Mouse (Mus musculus) embryonic facial prominence, embryonic 10.5 days (tissue): Measurements from ENCODE around the gene Asic4. TPM values are rescaled to one million over a fixed set of nuclear protein-coding genes. Genes with fewer than 3 reads are reported as not detected.

Experiments used
- DNase-seq: peaks from one replicate; pipeline ENCODE4 v3.0.0-alpha.2; 2017; ENCODE audit warnings: low spot score
- H3K27ac ChIP-seq: fragments of 300-500 bp; sonication (generic); replicated peaks from 2 replicates; pipeline ENCODE4 v1.5.1; 2016; ENCODE audit warnings: mild to moderate bottlenecking
- H3K27me3 ChIP-seq: fragments of 300-500 bp; sonication (generic); replicated peaks from 2 replicates; pipeline ENCODE4 v1.6.1; 2016; ENCODE audit warnings: low read depth, mild to moderate bottlenecking; ENCODE audit not compliant: poor library complexity, severe bottlenecking
- H3K36me3 ChIP-seq: fragments of 300-500 bp; sonication (generic); replicated peaks from 2 replicates; pipeline ENCODE4 v1.6.1; 2016; ENCODE audit warnings: mild to moderate bottlenecking, moderate library complexity
- H3K4me1 ChIP-seq: fragments of 300-500 bp; sonication (generic); 2 replicates; pipeline ENCODE4 v1.6.1; 2016
- H3K4me3 ChIP-seq: fragments of 300-500 bp; sonication (generic); 2 replicates; pipeline ENCODE4 v1.5.1; 2016; ENCODE audit warnings: mild to moderate bottlenecking, moderate library complexity
- H3K9me3 ChIP-seq: fragments of 300-500 bp; sonication (generic); 2 replicates; pipeline ENCODE4 v1.6.1; 2016; ENCODE audit warnings: mild to moderate bottlenecking
- WGBS: fragments of 180-500 bp; shearing (Covaris S2); methylation state at CpG from one replicate; pipeline ENCODE4 v1.1.7; 2016; 5-methylcytosine and 5-hydroxymethylcytosine counted together
- polyA plus RNA-seq: library from polyadenylated mRNA; unstranded; fragments of >200 nt; fragmentation: Nextera tagmentation; extraction: Ambion mirVana; gene quantifications from 2 replicates; pipeline ENCODE4 v1.2.1, GENCODE M21; 2016

Gene Asic4
- polyA plus RNA-seq, result 2.1 and 2.4 TPM in 2 replicates

DNA sequence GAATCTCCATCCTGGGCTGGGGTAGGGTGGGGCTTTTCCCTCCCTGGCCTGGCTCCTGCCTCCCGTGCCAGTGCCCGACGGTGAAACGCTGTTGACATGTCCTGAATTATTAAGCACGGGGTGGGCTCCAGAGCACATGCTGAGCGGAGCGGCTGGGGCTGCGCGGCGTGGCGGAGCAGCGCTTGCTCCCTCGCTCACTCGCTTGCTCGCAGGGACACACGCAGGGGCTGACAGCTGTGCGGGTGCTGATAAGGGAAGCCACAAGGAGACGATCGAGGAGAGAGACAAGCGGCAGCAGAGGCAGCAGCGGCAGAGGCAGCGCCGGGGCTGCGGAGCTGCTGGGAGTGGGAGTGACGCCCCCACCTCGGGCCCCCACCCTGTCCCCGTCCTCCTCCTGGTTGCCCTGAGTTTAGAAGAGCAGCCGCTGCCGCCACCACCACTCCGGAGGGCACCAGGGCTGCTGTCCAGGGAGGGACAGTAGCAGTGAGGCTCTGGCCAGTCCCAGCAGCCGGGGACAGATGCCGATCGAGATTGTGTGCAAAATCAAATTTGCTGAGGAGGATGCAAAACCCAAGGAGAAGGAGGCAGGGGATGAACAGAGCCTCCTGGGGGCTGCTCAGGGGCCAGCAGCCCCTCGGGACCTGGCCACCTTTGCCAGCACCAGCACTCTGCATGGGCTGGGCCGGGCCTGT is at the start of gene Asic4:
TSS of gene Asic4 (plus strand) at position 123 of the 692 bp plus-strand sequence.
- Histone ChIP-seq H3K9me3 (no peaks in the 10 kb centered on the region), H3K27ac (peak within 1 kb of the TSS; percentile 77), H3K36me3 (no peaks in the 10 kb centered on the region), H3K27me3 (peaks cover 98% of the 10 kb centered on the region), H3K4me1 (peaks cover 97% of the 10 kb centered on the region), H3K4me3 (peak within 1 kb of the TSS; percentile 56)
- DNase-seq, result peak; percentile 48
- 2% methylated on average over 35 of the region's 35 CpGs for WGBS

DNA sequence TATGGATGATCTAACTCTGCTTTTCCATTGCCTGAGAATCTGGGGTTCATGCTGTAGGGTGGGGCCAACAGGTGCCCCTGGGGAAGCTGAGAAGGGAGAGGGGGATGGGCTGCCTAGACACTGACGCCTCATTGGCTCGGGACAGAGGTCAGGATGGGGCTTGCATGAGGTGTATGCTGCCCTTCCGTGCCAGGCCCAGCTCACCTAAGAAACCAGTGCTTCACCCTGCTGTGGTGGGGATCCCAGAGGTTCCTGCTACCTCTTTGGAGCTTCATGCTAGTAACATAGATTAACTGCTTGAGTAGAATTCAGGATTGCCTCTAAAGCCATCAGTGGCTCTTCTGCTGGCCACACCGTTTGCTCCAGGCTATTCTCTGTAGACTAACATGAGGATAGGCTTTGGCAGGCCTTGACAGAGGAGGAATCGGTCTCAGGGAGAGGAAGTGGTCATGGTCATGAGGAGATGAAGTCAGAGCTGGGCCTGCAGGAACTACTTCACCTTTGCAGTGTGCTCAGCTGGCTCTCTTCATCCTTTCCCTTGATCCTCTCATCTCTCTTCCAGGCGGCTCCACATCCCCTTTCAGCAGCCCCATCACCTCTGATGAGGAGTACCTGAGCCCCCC is 49.6 kb upstream of the Asic4 start:
- H3K4me3 ChIP-seq, result peak overlapping the region; percentile 46
- H3K27me3 ChIP-seq, result no peaks in the 10 kb centered on the region
- 37% methylated on average over 6 of the region's 6 CpGs for WGBS
- DNase-seq, result no peak
- peaks cover 65% of the 10 kb centered on the region for H3K36me3 ChIP-seq
- H3K4me1 ChIP-seq, result peaks cover 43% of the 10 kb centered on the region
- peak overlapping the region; percentile 83 for H3K27ac ChIP-seq
- no peaks in the 10 kb centered on the region for H3K9me3 ChIP-seq

DNA sequence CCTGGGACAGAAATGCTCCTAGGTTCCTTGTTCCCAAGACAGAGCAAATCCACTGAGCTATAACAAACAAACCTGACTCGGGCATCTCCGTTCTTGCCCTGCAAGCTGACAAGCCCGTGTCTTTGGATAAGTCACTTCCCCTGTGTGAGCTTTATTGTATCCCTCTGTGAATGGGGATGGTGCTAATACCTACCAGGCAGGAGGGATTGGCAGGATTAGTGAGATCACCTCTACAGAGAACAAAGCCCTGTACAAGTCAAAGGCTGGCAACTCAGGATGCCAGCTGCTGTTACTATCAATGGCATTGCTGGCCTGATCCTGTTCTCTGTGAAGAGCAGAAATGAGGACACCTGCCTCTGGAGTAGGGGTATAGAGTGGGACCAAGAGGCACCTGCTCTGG is 44.7 kb upstream of the Asic4 start:
- DNase-seq, result no peak
- H3K4me1 ChIP-seq, result peaks cover 18% of the 10 kb centered on the region
- H3K36me3 ChIP-seq, result peaks cover 83% of the 10 kb centered on the region
- H3K4me3 ChIP-seq, result no peak overlapping the region
- no peak overlapping the region for H3K27ac ChIP-seq
- no peaks in the 10 kb centered on the region for H3K27me3 ChIP-seq
- WGBS, result 85% methylated on average over 3 of the region's 3 CpGs
- no peaks in the 10 kb centered on the region for H3K9me3 ChIP-seq

DNA sequence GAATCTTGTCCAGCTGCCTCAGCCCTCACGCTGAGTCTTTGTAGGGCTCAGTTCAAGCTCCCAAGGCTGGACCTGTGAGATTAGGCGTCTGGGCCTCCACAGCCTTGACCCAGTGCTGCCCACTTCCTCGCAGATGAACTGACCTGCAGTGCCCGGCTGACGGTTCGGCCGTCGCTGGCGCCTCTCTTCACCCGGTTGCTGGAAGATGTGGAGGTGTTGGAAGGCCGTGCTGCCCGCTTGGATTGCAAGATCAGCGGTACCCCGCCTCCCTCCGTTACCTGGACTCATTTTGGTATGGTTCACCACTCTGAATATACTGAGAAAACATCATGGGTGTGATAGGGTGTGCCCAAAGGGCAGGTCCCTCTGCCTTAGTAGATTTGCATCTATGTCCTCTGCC is 44.1 kb upstream of the Asic4 start:
- peaks cover 11% of the 10 kb centered on the region for H3K4me1 ChIP-seq
- H3K27me3 ChIP-seq, result no peaks in the 10 kb centered on the region
- peaks cover 84% of the 10 kb centered on the region for H3K36me3 ChIP-seq
- DNase-seq, result no peak
- no peak overlapping the region for H3K4me3 ChIP-seq
- no peaks in the 10 kb centered on the region for H3K9me3 ChIP-seq
- H3K27ac ChIP-seq, result no peak overlapping the region
- WGBS, result 93% methylated on average over 15 of the region's 15 CpGs

GRCm38 (mm10) chr1:75407056-75407455 is 43.2 kb upstream of the Asic4 start:
- H3K27me3 ChIP-seq, result no peaks in the 10 kb centered on the region

GRCm38 (mm10) chr1:75408210-75408609 is 42.0 kb upstream of the Asic4 start:
- Histone ChIP-seq H3K4me1 (peaks cover 5% of the 10 kb centered on the region), H3K27me3 (no peaks in the 10 kb centered on the region), H3K4me3 (no peak overlapping the region), H3K36me3 (peaks cover 73% of the 10 kb centered on the region), H3K9me3 (no peaks in the 10 kb centered on the region), H3K27ac (no peak overlapping the region)
- DNase-seq, result no peak
- 80% methylated on average over 4 of the region's 4 CpGs for WGBS

More at GRCm38 (mm10) chr1:75407056-75407455, 43.2 kb upstream of the Asic4 start:
- Histone ChIP-seq H3K4me1 (peaks cover 7% of the 10 kb centered on the region; the same call in 1 of the 2 replicates), H3K9me3 (no peaks in the 10 kb centered on the region), H3K36me3 (peaks cover 81% of the 10 kb centered on the region), H3K4me3 (no peak overlapping the region), H3K27ac (no peak overlapping the region)
- WGBS, result 93% methylated on average over 9 of the region's 9 CpGs
- DNase-seq, result no peak

GRCm38 (mm10) chr1:75409950-75410349 is 40.3 kb upstream of the Asic4 start:
- WGBS, result 92% methylated on average over 7 of the region's 7 CpGs
- H3K4me1 ChIP-seq, result peaks cover 11% of the 10 kb centered on the region
- no peaks in the 10 kb centered on the region for H3K27me3 ChIP-seq
- H3K36me3 ChIP-seq, result peaks cover 70% of the 10 kb centered on the region
- no peak overlapping the region for H3K4me3 ChIP-seq
- DNase-seq, result no peak
- no peaks in the 10 kb centered on the region for H3K9me3 ChIP-seq
- H3K27ac ChIP-seq, result no peak overlapping the region

DNA sequence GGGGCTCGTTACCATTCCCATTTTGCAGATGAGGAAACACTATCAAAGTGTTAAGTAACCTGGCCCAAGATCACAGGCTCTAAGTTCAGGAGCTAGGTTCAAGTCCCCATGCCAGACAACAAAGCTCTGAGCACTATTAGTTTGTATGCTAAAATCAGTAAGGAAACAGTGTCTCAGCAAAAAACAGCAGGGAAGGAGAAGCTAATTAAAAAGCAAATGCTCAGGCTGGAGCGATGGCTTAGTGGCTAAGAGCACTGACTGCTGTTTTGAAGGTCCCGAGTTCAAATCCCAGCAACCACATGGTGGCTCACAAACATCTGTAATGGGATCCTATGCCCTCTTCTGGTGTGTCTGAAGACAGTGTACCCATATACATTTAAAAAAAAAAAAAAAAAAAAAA is 38.0 kb upstream of the Asic4 start:
- WGBS, result 91% methylated on average over 3 of the region's 3 CpGs

GRCm38 (mm10) chr1:75413749-75414148 is 36.5 kb upstream of the Asic4 start:
- peaks cover 11% of the 10 kb centered on the region for H3K4me1 ChIP-seq
- no peaks in the 10 kb centered on the region for H3K27me3 ChIP-seq
- peaks cover 63% of the 10 kb centered on the region for H3K36me3 ChIP-seq
- H3K4me3 ChIP-seq, result no peak overlapping the region
- no peaks in the 10 kb centered on the region for H3K9me3 ChIP-seq
- 60% methylated on average over 3 of the region's 3 CpGs for WGBS
- peak; percentile 49 for DNase-seq
- no peak overlapping the region for H3K27ac ChIP-seq

More for the DNA sequence above, 38.0 kb upstream of the Asic4 start:
- H3K4me3 ChIP-seq, result no peak overlapping the region
- no peak overlapping the region for H3K27ac ChIP-seq
- no peaks in the 10 kb centered on the region for H3K27me3 ChIP-seq
- H3K9me3 ChIP-seq, result no peaks in the 10 kb centered on the region
- H3K36me3 ChIP-seq, result peaks cover 63% of the 10 kb centered on the region
- DNase-seq, result no peak
- peaks cover 11% of the 10 kb centered on the region for H3K4me1 ChIP-seq

GRCm38 (mm10) chr1:75421794-75422193 is 28.4 kb upstream of the Asic4 start:
- Histone ChIP-seq H3K27me3 (peaks cover 55% of the 10 kb centered on the region), H3K27ac (peak overlapping the region; percentile 83), H3K9me3 (no peaks in the 10 kb centered on the region), H3K4me1 (peaks cover 61% of the 10 kb centered on the region), H3K36me3 (peaks cover 25% of the 10 kb centered on the region), H3K4me3 (peak overlapping the region; percentile 60)
- 3% methylated on average over 20 of the region's 20 CpGs for WGBS
- DNase-seq, result peak; percentile 48

DNA sequence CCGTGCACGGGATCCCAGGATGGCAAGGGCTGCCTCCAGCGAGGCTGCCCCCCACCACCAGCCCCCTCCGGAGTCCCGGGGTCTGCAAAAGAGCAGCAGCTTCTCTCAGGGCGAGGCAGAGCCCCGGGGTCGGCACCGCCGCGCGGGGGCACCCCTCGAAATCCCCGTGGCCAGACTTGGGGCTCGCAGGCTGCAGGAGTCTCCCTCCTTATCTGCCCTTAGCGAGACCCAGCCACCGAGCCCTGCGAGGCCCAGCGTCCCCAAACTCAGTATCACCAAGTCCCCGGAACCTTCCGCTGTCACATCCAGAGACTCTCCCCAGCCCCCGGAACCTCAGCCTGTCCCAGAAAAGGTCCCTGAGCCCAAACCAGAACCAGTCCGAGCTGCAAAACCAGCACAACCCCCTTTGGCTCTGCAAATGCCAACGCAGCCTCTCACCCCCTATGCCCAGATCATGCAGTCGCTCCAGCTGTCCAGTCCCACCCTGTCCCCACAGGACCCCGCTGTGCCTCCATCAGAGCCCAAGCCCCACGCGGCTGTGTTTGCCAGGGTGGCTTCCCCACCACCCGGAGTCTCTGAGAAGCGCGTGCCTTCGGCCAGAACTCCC is 27.9 kb upstream of the Asic4 start:
- Histone ChIP-seq H3K27ac (peak overlapping the region; percentile 83), H3K4me3 (peak overlapping the region; percentile 60), H3K27me3 (peaks cover 59% of the 10 kb centered on the region), H3K4me1 (peaks cover 66% of the 10 kb centered on the region), H3K9me3 (no peaks in the 10 kb centered on the region), H3K36me3 (peaks cover 21% of the 10 kb centered on the region)
- 2% methylated on average over 32 of the region's 32 CpGs for WGBS
- DNase-seq, result no peak

DNA sequence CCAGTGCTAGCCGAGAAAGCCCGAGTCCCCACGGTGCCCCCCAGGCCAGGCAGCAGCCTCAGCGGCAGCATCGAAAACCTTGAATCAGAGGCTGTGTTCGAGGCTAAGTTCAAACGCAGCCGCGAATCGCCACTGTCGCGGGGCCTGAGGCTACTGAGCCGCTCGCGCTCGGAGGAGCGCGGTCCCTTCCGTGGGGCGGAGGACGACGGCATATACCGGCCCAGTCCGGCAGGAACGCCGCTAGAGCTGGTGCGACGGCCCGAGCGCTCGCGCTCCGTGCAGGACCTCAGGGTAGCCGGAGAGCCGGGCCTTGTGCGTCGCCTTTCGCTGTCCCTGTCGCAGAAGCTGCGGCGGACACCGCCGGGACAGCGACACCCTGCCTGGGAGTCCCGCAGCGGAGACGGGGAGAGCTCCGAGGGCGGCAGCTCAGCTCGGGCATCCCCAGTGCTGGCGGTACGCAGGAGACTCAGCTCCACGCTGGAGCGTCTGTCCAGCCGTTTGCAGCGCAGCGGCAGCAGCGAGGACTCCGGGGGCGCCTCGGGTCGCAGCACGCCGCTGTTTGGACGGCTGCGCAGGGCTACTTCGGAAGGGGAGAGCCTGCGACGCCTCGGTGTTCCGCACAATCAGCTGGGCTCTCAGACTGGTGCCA is 27.3 kb upstream of the Asic4 start:
- Histone ChIP-seq H3K4me1 (peaks cover 72% of the 10 kb centered on the region), H3K9me3 (no peaks in the 10 kb centered on the region), H3K27me3 (peaks cover 59% of the 10 kb centered on the region), H3K4me3 (peak overlapping the region; percentile 60), H3K36me3 (peaks cover 18% of the 10 kb centered on the region), H3K27ac (peak overlapping the region; percentile 83)
- WGBS, result under 1% methylated on average over 71 of the region's 71 CpGs
- DNase-seq, result peak; percentile 76
